8 mouse cellular contexts compared by ENCODE assay signal in genomic region chr10:59965362-59965695, GRCm38 (mm10). TPM values are rescaled to one million over a fixed set of nuclear protein-coding genes. Genes with fewer than 3 reads are reported as not detected.
A peak's percentile ranks its signal among the peaks of the same experiment; 100 is the strongest.
DNase-seq lines count a peak whose midpoint lies in the region; ATAC-seq and TF ChIP-seq lines count a peak whose summit lies in the region.
"Had no signal": no experiment of that assay in that cellular context is flagged by ENCODE, and none has a peak within 500 bp of the region (broad histone marks: within the 10 kb centered on the region; RNA-seq: fewer than 3 reads in every experiment).

No protein-coding gene starts in this region.

- no peak for TF ChIP-seq CTCF in kidney, postnatal 0 days (IDR thresholded peaks at IDR 0.05; ENCODE audit: low read depth)
- no peak for TF ChIP-seq CTCF in forebrain, postnatal 0 days (IDR thresholded peaks at IDR 0.05; ENCODE audit: low read depth)

- H3K79me2 ChIP-seq in myocyte (ENCODE audit: control insufficient read depth, insufficient read depth), result no peaks in the 10 kb centered on the region

- H3K27ac ChIP-seq in kidney, postnatal 0 days, result 0 out of 2 replicates have a peak overlapping the region, but pooled peaks have one; percentile 47
- peak overlapping the region; percentile 100 for H3K27ac ChIP-seq in embryonic facial prominence, embryonic 13.5 days
- peak overlapping the region; percentile 57; the same call in 1 of the 2 replicates for H3K27ac ChIP-seq in forebrain, postnatal 0 days (ENCODE audit: low read depth, low read length)

- no peaks in the 10 kb centered on the region for H3K36me3 ChIP-seq in kidney, postnatal 0 days (ENCODE audit: insufficient read depth, low read length)
- no peaks in the 10 kb centered on the region for H3K36me3 ChIP-seq in embryonic facial prominence, embryonic 13.5 days
- no peaks in the 10 kb centered on the region for H3K36me3 ChIP-seq in forebrain, postnatal 0 days (ENCODE audit: insufficient read depth)
- no peaks in the 10 kb centered on the region for H3K36me3 ChIP-seq in myocyte (ENCODE audit: control insufficient read depth, insufficient read depth)

- no peak for ATAC-seq in kidney, postnatal 0 days (replicated peaks; ENCODE audit: low FRiP score, low read depth)
- ATAC-seq in embryonic facial prominence, embryonic 13.5 days (ENCODE audit: insufficient number of reproducible peaks, insufficient read depth, low FRiP score, low TSS enrichment, low read depth), result no peak
- no peak for ATAC-seq in forebrain, postnatal 0 days
- no peak for ATAC-seq in CD4-positive, CD25-positive, alpha-beta regulatory T cell, adult 4 months

- no peaks in the 10 kb centered on the region for H3K27me3 ChIP-seq in kidney, postnatal 0 days (ENCODE audit: insufficient read depth, low read length)
- no peaks in the 10 kb centered on the region for H3K27me3 ChIP-seq in embryonic facial prominence, embryonic 13.5 days
- H3K27me3 ChIP-seq in forebrain, postnatal 0 days (ENCODE audit: insufficient read depth, low read length), result no peaks in the 10 kb centered on the region
- no peaks in the 10 kb centered on the region for H3K27me3 ChIP-seq in myocyte (ENCODE audit: control insufficient read depth, insufficient read depth, insufficient read length)

- no peak for TF ChIP-seq POLR2A in myocyte (IDR thresholded peaks at IDR 0.05; ENCODE audit: insufficient read length, low read depth)

- WGBS in kidney, postnatal 0 days, result 26% methylated on average over 9 of the region's 9 CpGs
- 20% methylated on average over 9 of the region's 9 CpGs for WGBS in embryonic facial prominence, embryonic 13.5 days
- 29% methylated on average over 9 of the region's 9 CpGs for WGBS in forebrain, postnatal 0 days

- peaks cover 18% of the 10 kb centered on the region for H3K4me1 ChIP-seq in kidney, postnatal 0 days (replicated peaks; ENCODE audit: insufficient read depth, low read length)
- peaks cover 44% of the 10 kb centered on the region for H3K4me1 ChIP-seq in embryonic facial prominence, embryonic 13.5 days
- H3K4me1 ChIP-seq in forebrain, postnatal 0 days (ENCODE audit: insufficient read depth), result peaks cover 12% of the 10 kb centered on the region; the same call in 1 of the 2 replicates

- no peak overlapping the region for H3K9ac ChIP-seq in kidney, postnatal 0 days (ENCODE audit: low read depth, low read length)
- H3K9ac ChIP-seq in embryonic facial prominence, embryonic 13.5 days, result peak overlapping the region; percentile 60
- 0 out of 2 replicates have a peak overlapping the region, but pooled peaks have one; percentile 31 for H3K9ac ChIP-seq in forebrain, postnatal 0 days

- H3K9me3 ChIP-seq in kidney, postnatal 0 days (replicated peaks; ENCODE audit: low read length), result no peaks in the 10 kb centered on the region
- H3K9me3 ChIP-seq in embryonic facial prominence, embryonic 13.5 days, result no peaks in the 10 kb centered on the region
- no peaks in the 10 kb centered on the region for H3K9me3 ChIP-seq in forebrain, postnatal 0 days (ENCODE audit: low read length)

- no peak for DNase-seq in kidney, postnatal 0 days (ENCODE audit: low spot score)
- DNase-seq in kidney, adult 11 months, result no peak
- no peak for DNase-seq in forebrain, postnatal 0 days
- DNase-seq in right cerebral cortex, postnatal 4 days, result no peak
- DNase-seq: gastrocnemius, postnatal 25 days had no signal

- peak overlapping the region; percentile 45; the same call in 1 of the 2 replicates for H3K4me2 ChIP-seq in kidney, postnatal 0 days (ENCODE audit: low read length)
- H3K4me2 ChIP-seq in embryonic facial prominence, embryonic 13.5 days, result peak overlapping the region; percentile 50
- 0 out of 2 replicates have a peak overlapping the region, but pooled peaks have one; percentile 38 for H3K4me2 ChIP-seq in forebrain, postnatal 0 days (ENCODE audit: low read depth)
- peak overlapping the region; percentile 5 for H3K4me2 ChIP-seq in myocyte (ENCODE audit: low read depth)

- H3K4me3 ChIP-seq in kidney, postnatal 0 days (replicated peaks; ENCODE audit: low read depth, low read length), result no peak overlapping the region
- peak overlapping the region; percentile 12; the same call in 1 of the 2 replicates for H3K4me3 ChIP-seq in embryonic facial prominence, embryonic 13.5 days
- no peak overlapping the region for H3K4me3 ChIP-seq in forebrain, postnatal 0 days (ENCODE audit: low read depth, low read length)
- no peak overlapping the region for H3K4me3 ChIP-seq in myocyte

- no peak overlapping the region for H3ac ChIP-seq in myocyte (ENCODE audit: control insufficient read depth, insufficient read length)

TF ChIP-seq in myocyte, 11 proteins besides CTCF, POLR2A, EP300 and RAD21:
- no peak for TF ChIP-seq MYOD1 (IDR thresholded peaks at IDR 0.05; ENCODE audit: control insufficient read depth in 1 of 3, insufficient read length in 2 of 3, low read depth in 2 of 3)
- TF ChIP-seq TCF3 (IDR thresholded peaks at IDR 0.05; ENCODE audit: insufficient read length, low read depth), result no peak
- TF ChIP-seq POLR2AphosphoS2 (IDR thresholded peaks at IDR 0.05; ENCODE audit: insufficient read length, low read depth), result no peak
- no peak for TF ChIP-seq CEBPB (IDR thresholded peaks at IDR 0.05; ENCODE audit: insufficient read depth, poor library complexity, severe bottlenecking)
- TF ChIP-seq USF1 (IDR thresholded peaks at IDR 0.05; ENCODE audit: low read depth), result no peak
- TF ChIP-seq SRF (IDR thresholded peaks at IDR 0.05; ENCODE audit: control insufficient read depth, insufficient read length, low read depth), result no peak
- no peak for TF ChIP-seq MAX (IDR thresholded peaks at IDR 0.05; ENCODE audit: low read depth)
- no peak for TF ChIP-seq E2F4 (IDR thresholded peaks at IDR 0.05; ENCODE audit: insufficient read depth)
- TF ChIP-seq TCF12 (IDR thresholded peaks at IDR 0.05; ENCODE audit: insufficient read depth, poor library complexity, severe bottlenecking), result no peak
- no peak for TF ChIP-seq MYOG (IDR thresholded peaks at IDR 0.05; ENCODE audit: control insufficient read depth in 1 of 3, insufficient read depth in 1 of 3, insufficient read length in 2 of 3, low read depth in 2 of 3)
- no peak for TF ChIP-seq REST (IDR thresholded peaks at IDR 0.05; ENCODE audit: insufficient read depth, insufficient read length)

RNA-seq across cellular contexts. Expression of gene Ddit4, which starts 13.7 kb away (rescaled TPM):
- 23.0 and 24.0 TPM in 2 replicates for polyA plus RNA-seq in kidney, postnatal 0 days (2015; fragmentation: Nextera tagmentation; extraction: Ambion mirVana)
- 86.5 and 93.1 TPM in 2 replicates for polyA plus RNA-seq in embryonic facial prominence, embryonic 13.5 days (2015; fragmentation: Nextera tagmentation; extraction: Ambion mirVana)
- total RNA-seq in forebrain, postnatal 0 days (2014; rRNA removed), result 40.0 and 40.7 TPM in 2 replicates
- polyA plus RNA-seq in forebrain, postnatal 0 days (2015; fragmentation: Nextera tagmentation; extraction: Ambion mirVana), result 52.9 and 57.8 TPM in 2 replicates
- polyA plus RNA-seq in myocyte (2012; fragmentation: generic; extraction: Trizol), result 266 TPM
- polyA plus RNA-seq in CD4-positive, CD25-positive, alpha-beta regulatory T cell, adult 4 months (2017; shearing (Covaris generic)), result 10 to 100 TPM; 16.6 to 32.8 TPM

RNA-seq across cellular contexts. Expression of gene Ascc1, which starts 37.3 kb away (rescaled TPM):
- 57.8 and 64.1 TPM in 2 replicates for polyA plus RNA-seq in kidney, postnatal 0 days (2015; fragmentation: Nextera tagmentation; extraction: Ambion mirVana)
- polyA plus RNA-seq in embryonic facial prominence, embryonic 13.5 days (2015; fragmentation: Nextera tagmentation; extraction: Ambion mirVana), result 48.3 and 50.3 TPM in 2 replicates
- 20.0 and 24.3 TPM in 2 replicates for total RNA-seq in forebrain, postnatal 0 days (2014; rRNA removed)
- polyA plus RNA-seq in forebrain, postnatal 0 days (2015; fragmentation: Nextera tagmentation; extraction: Ambion mirVana), result 43.8 and 50.5 TPM in 2 replicates
- 36.7 TPM for polyA plus RNA-seq in myocyte (2012; fragmentation: generic; extraction: Trizol)
- polyA plus RNA-seq in CD4-positive, CD25-positive, alpha-beta regulatory T cell, adult 4 months (2017; shearing (Covaris generic)), result 10 to 100 TPM; 57.8 to 61.3 TPM

RNA-seq across cellular contexts. Expression of gene Anapc16, which starts 37.6 kb away (rescaled TPM):
- polyA plus RNA-seq in kidney, postnatal 0 days (2015; fragmentation: Nextera tagmentation; extraction: Ambion mirVana), result 103 and 106 TPM in 2 replicates
- polyA plus RNA-seq in embryonic facial prominence, embryonic 13.5 days (2015; fragmentation: Nextera tagmentation; extraction: Ambion mirVana), result 116 and 128 TPM in 2 replicates
- 98.6 and 115 TPM in 2 replicates for total RNA-seq in forebrain, postnatal 0 days (2014; rRNA removed)
- polyA plus RNA-seq in forebrain, postnatal 0 days (2015; fragmentation: Nextera tagmentation; extraction: Ambion mirVana), result 109 and 117 TPM in 2 replicates
- polyA plus RNA-seq in myocyte (2012; fragmentation: generic; extraction: Trizol), result 127 TPM
- polyA plus RNA-seq in CD4-positive, CD25-positive, alpha-beta regulatory T cell, adult 4 months (2017; shearing (Covaris generic)), result 100 to 1,000 TPM in 1 of 2 experiments, 10 to 100 TPM in 1; 82.2 to 102 TPM

Comparison
In these comparisons a context has a peak if more than half of its experiments do, and no peak if none do; other contexts are left out.
1. H3K27ac ChIP-seq: peak in every context shown above with its lines; median percentile 100 in embryonic facial prominence, embryonic 13.5 days; 57 in forebrain, postnatal 0 days; 47 in kidney, postnatal 0 days.